Mouse (Mus musculus): ENCODE measurements at regions not wholly inside any gene's neighbourhood (a gene's known extent, or its start where the extent isn't known, plus 50 kb on each side); places are given as distances from the start of the nearest gene placed in this dataset.

DNA sequence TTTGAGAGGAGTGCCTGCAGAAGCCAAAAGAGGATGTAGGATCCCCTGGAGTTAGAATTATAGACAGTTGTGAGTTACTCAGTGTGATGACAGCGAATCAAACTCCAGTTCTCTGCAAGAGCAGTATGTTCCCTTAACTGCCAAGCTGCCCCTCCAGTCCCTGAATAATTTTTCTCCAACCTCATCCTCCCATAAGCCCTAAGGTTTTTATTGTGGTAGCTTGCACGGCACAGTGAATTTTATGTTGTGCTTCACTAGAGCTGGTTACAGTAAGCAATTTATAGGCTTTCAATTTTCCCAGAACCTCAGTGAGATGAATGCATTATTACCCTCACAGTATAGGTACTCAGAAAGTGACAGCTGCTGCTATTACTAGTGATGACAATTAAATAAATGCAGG, 933.1 kb upstream of the A1bg start:
- Histone ChIP-seq H3K9me3 (replicated peaks; ENCODE audit: control insufficient read depth, low read length) (no peaks in the 10 kb centered on the region), H3K36me3 (replicated peaks; ENCODE audit: control insufficient read depth, insufficient read depth, low read length) (no peaks in the 10 kb centered on the region), H3K4me2 (ENCODE audit: low read depth, low read length) (no peak overlapping the region), H3K27me3 (ENCODE audit: control insufficient read depth, insufficient read depth, low read length) (no peaks in the 10 kb centered on the region), H3K9ac (replicated peaks; ENCODE audit: low read depth, low read length) (no peak overlapping the region), H3K4me1 (ENCODE audit: control insufficient read depth, insufficient read depth) (no peaks in the 10 kb centered on the region), H3K27ac (ENCODE audit: low read depth) (no peak overlapping the region), H3K4me3 (ENCODE audit: low read depth, low read length) (no peak overlapping the region)
- WGBS: 75% methylated on average over 2 of the region's 2 CpGs
- no peak for DNase-seq (ENCODE audit: low spot score)
- TF ChIP-seq EP300 (IDR thresholded peaks at IDR 0.05; ENCODE audit: low read depth) (no peak), CTCF (IDR thresholded peaks at IDR 0.05; ENCODE audit: low read depth) (no peak)
- no peak for ATAC-seq (ENCODE audit: insufficient read depth, low read depth)

DNA sequence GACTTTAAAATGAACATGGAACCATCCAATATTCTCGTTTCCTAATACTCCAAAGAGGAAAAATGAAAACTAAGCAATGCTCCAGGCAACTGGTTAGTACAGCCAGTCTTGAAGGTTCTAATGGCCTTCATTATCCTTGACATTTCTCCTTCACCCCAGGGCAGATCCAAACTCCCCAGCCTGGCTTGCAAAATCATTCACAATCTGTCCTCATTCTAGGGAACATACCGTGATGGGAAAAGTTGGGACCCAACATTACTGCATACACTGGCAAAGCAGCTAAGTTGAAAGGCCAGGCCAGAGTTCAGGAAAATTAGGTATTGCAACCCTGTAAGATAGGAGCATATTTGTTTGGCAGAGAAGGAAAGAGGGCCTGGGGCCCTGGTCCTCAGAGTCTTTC, 889.9 kb upstream of the A1bg start:
- H3K36me3 ChIP-seq (replicated peaks; ENCODE audit: control insufficient read depth, insufficient read depth, low read length): no peaks in the 10 kb centered on the region
- H3K27me3 ChIP-seq (ENCODE audit: control insufficient read depth, insufficient read depth, low read length): no peaks in the 10 kb centered on the region
- H3K9ac ChIP-seq (replicated peaks; ENCODE audit: low read depth, low read length): no peak overlapping the region
- no peak for DNase-seq (ENCODE audit: low spot score)
- 89% methylated on average over 2 of the region's 2 CpGs for WGBS
- TF ChIP-seq CTCF (IDR thresholded peaks at IDR 0.05; ENCODE audit: low read depth) (no peak), EP300 (IDR thresholded peaks at IDR 0.05; ENCODE audit: low read depth) (no peak)
- no peak for ATAC-seq (ENCODE audit: insufficient read depth, low read depth)
- no peak overlapping the region for H3K27ac ChIP-seq (ENCODE audit: low read depth)
- no peaks in the 10 kb centered on the region for H3K4me1 ChIP-seq (ENCODE audit: control insufficient read depth, insufficient read depth)
- H3K9me3 ChIP-seq (replicated peaks; ENCODE audit: control insufficient read depth, low read length): 0 out of 2 replicates have a peak, but pooled peaks cover 3% of the 10 kb centered on the region
- H3K4me3 ChIP-seq (ENCODE audit: low read depth, low read length): no peak overlapping the region
- no peak overlapping the region for H3K4me2 ChIP-seq (ENCODE audit: low read depth, low read length)

GRCm38 (mm10) chr15:61805379-61805778, 882.6 kb upstream of the A1bg start:
- WGBS: 23% methylated on average over 2 of the region's 2 CpGs
- TF ChIP-seq CTCF (IDR thresholded peaks at IDR 0.05; ENCODE audit: low read depth) (no peak), EP300 (IDR thresholded peaks at IDR 0.05; ENCODE audit: low read depth) (no peak)
- no peak overlapping the region for H3K4me3 ChIP-seq (ENCODE audit: low read depth, low read length)
- no peak overlapping the region for H3K4me2 ChIP-seq (ENCODE audit: low read depth, low read length)
- no peak overlapping the region for H3K9ac ChIP-seq (replicated peaks; ENCODE audit: low read depth, low read length)
- no peaks in the 10 kb centered on the region for H3K27me3 ChIP-seq (ENCODE audit: control insufficient read depth, insufficient read depth, low read length)
- ATAC-seq (ENCODE audit: insufficient read depth, low read depth) (no peak), DNase-seq (ENCODE audit: low spot score) (no peak)
- H3K4me1 ChIP-seq (ENCODE audit: control insufficient read depth, insufficient read depth): no peaks in the 10 kb centered on the region
- H3K27ac ChIP-seq (ENCODE audit: low read depth): no peak overlapping the region
- no peaks in the 10 kb centered on the region for H3K36me3 ChIP-seq (replicated peaks; ENCODE audit: control insufficient read depth, insufficient read depth, low read length)
- no peaks in the 10 kb centered on the region for H3K9me3 ChIP-seq (replicated peaks; ENCODE audit: control insufficient read depth, low read length)

DNA sequence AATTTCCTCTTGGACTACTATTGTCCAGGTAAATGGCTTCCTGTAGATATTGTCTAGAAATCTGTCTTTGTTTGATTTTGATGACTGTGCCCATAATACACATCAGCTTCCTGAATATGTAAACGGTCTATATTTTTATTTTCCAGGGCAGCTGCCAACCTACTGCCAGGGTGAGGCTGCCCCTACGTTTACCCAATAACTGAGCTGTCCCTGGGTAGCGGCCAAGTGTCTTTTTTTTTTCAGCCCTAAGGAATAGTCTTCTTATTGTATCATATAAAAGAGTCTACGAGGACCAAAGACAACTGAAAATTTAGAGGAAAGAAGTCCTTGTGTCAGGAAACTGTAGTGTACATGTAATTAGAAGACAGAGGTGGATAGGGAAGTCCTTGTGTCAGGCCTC, 877.3 kb upstream of the A1bg start:
- 74% methylated on average over 4 of the region's 4 CpGs for whole genome bisulfite sequencing
- no peak for DNase-seq (ENCODE audit: low spot score)
- no peak for ATAC-seq (ENCODE audit: insufficient read depth, low read depth)
- Histone ChIP-seq H3K4me3 (ENCODE audit: low read depth, low read length) (no peak overlapping the region), H3K9me3 (replicated peaks; ENCODE audit: control insufficient read depth, low read length) (no peaks in the 10 kb centered on the region), H3K4me1 (ENCODE audit: control insufficient read depth, insufficient read depth) (peaks cover 6% of the 10 kb centered on the region; the same call in 1 of the 2 replicates), H3K27me3 (ENCODE audit: control insufficient read depth, insufficient read depth, low read length) (no peaks in the 10 kb centered on the region), H3K4me2 (ENCODE audit: low read depth, low read length) (no peak overlapping the region), H3K36me3 (replicated peaks; ENCODE audit: control insufficient read depth, insufficient read depth, low read length) (no peaks in the 10 kb centered on the region), H3K9ac (replicated peaks; ENCODE audit: low read depth, low read length) (no peak overlapping the region), H3K27ac (ENCODE audit: low read depth) (no peak overlapping the region)
- TF ChIP-seq CTCF (IDR thresholded peaks at IDR 0.05; ENCODE audit: low read depth): no peak
- no peak for TF ChIP-seq EP300 (IDR thresholded peaks at IDR 0.05; ENCODE audit: low read depth)

DNA sequence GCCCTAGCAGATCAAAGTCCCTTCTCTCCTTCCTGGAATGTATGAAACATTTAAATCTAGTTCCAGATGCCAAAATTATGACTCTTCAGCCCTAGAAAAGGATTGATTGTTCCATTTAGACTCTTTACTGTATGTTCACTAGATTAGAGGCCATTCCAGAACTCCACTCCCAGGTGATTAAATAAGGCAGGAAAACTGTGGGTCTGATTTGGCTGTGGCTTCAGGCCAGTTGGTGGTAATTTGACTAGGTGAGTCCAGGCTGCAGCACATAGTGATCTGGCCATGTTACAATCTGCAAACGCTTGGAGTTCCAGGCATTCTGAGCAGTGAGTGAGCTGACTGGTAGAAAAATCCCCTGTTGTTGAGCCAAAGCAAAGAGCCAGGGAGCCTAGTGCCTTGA, 875.0 kb upstream of the A1bg start:
- Histone ChIP-seq H3K9ac (replicated peaks; ENCODE audit: low read depth, low read length) (no peak overlapping the region), H3K4me1 (ENCODE audit: control insufficient read depth, insufficient read depth) (peaks cover 6% of the 10 kb centered on the region; the same call in 1 of the 2 replicates), H3K27ac (ENCODE audit: low read depth) (no peak overlapping the region), H3K4me3 (ENCODE audit: low read depth, low read length) (no peak overlapping the region), H3K9me3 (replicated peaks; ENCODE audit: control insufficient read depth, low read length) (no peaks in the 10 kb centered on the region), H3K4me2 (ENCODE audit: low read depth, low read length) (no peak overlapping the region), H3K36me3 (replicated peaks; ENCODE audit: control insufficient read depth, insufficient read depth, low read length) (no peaks in the 10 kb centered on the region), H3K27me3 (ENCODE audit: control insufficient read depth, insufficient read depth, low read length) (no peaks in the 10 kb centered on the region)
- DNase-seq (ENCODE audit: low spot score) (peak; percentile 19), ATAC-seq (ENCODE audit: insufficient read depth, low read depth) (no peak)
- WGBS: 35% methylated on average over 1 of the region's 1 CpGs
- TF ChIP-seq CTCF (IDR thresholded peaks at IDR 0.05; ENCODE audit: low read depth): no peak
- TF ChIP-seq EP300 (IDR thresholded peaks at IDR 0.05; ENCODE audit: low read depth): no peak

DNA sequence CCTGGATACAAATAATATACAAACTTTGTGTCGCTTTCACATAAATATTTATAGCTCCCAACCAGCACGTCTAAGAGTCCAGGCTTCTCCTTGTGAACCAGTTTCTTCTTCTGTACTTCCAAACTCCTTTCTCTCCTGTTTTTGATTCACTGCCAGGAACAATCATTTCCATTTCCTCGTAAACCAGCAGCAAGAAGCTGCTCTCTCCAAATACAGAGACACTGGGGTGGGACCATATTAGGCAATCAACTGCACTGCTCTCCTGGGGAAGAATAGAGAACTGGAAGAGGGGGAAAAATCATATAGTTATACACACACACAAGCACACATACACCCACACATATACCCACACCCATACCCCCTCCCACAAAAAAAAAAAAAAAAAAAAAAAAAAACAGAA, 871.7 kb upstream of the A1bg start:
- Histone ChIP-seq H3K4me1 (ENCODE audit: control insufficient read depth, insufficient read depth) (peaks cover 6% of the 10 kb centered on the region; the same call in 1 of the 2 replicates), H3K4me3 (ENCODE audit: low read depth, low read length) (no peak overlapping the region), H3K27me3 (ENCODE audit: control insufficient read depth, insufficient read depth, low read length) (no peaks in the 10 kb centered on the region), H3K4me2 (ENCODE audit: low read depth, low read length) (no peak overlapping the region), H3K27ac (ENCODE audit: low read depth) (no peak overlapping the region), H3K9me3 (replicated peaks; ENCODE audit: control insufficient read depth, low read length) (no peaks in the 10 kb centered on the region), H3K9ac (replicated peaks; ENCODE audit: low read depth, low read length) (no peak overlapping the region), H3K36me3 (replicated peaks; ENCODE audit: control insufficient read depth, insufficient read depth, low read length) (no peaks in the 10 kb centered on the region)
- ATAC-seq (ENCODE audit: insufficient read depth, low read depth): no peak
- TF ChIP-seq EP300 (IDR thresholded peaks at IDR 0.05; ENCODE audit: low read depth) (no peak), CTCF (IDR thresholded peaks at IDR 0.05; ENCODE audit: low read depth) (no peak)
- peak; percentile 14 for DNase-seq (ENCODE audit: low spot score)
- 40% methylated on average over 3 of the region's 3 CpGs for WGBS

Measured in heart, postnatal 0 days (tissue).